Mouse (Mus musculus) testis, adult 2 months (tissue): ENCODE measurements around the gene Plxdc2.

Experiments
- CTCF ChIP-seq: fragments of 200-500 bp; IDR thresholded peaks from 2 replicates; pipeline ENCODE4 v1.5.1; 2012; ENCODE audit warnings: low read depth, mild to moderate bottlenecking, inconsistent platforms, low read length, moderate library complexity; ENCODE audit not compliant: control insufficient read depth, insufficient read depth, insufficient replicate concordance
- POLR2A ChIP-seq: fragments of 200-500 bp; IDR thresholded peaks from 2 replicates; pipeline ENCODE4 v1.6.1; 2012; ENCODE audit warnings: low read depth, mild to moderate bottlenecking, inconsistent platforms, low read length, moderate library complexity; ENCODE audit not compliant: control insufficient read depth

DNA sequence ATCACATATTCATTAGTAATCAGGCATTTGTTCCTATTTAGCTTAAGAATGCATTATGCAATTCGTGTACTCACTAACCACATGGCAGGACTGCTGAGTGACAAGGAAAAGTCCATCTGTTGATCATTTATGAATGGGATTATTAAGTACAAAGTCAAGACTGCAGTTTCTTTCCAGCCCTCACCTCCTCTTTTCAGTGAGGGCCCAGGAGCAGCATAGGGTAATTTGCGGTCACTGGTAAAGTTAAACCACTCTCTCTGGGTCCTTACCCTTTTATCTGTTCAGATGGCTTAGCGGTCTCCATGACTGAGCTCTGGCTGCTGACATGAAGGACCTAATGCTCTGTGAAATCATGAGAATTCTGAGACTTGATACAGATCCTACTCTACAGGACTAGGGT lies 248.2 kb downstream of the Plxdc2 start:
- no peak for TF ChIP-seq POLR2A
- no peak for TF ChIP-seq CTCF
